Mouse (Mus musculus): ENCODE measurements around the gene Tdrd5. TPM values are rescaled to one million over a fixed set of nuclear protein-coding genes. Genes with fewer than 3 reads are reported as not detected.

Gene Tdrd5
- polyA plus RNA-seq (2014; fragmentation: Illumina TruSeq; extraction: RNeasy Lipid Tissue Mini Kit (QIAGEN cat#74804); ENCODE audit: low read depth, low replicate concordance): 1.6 TPM

DNA sequence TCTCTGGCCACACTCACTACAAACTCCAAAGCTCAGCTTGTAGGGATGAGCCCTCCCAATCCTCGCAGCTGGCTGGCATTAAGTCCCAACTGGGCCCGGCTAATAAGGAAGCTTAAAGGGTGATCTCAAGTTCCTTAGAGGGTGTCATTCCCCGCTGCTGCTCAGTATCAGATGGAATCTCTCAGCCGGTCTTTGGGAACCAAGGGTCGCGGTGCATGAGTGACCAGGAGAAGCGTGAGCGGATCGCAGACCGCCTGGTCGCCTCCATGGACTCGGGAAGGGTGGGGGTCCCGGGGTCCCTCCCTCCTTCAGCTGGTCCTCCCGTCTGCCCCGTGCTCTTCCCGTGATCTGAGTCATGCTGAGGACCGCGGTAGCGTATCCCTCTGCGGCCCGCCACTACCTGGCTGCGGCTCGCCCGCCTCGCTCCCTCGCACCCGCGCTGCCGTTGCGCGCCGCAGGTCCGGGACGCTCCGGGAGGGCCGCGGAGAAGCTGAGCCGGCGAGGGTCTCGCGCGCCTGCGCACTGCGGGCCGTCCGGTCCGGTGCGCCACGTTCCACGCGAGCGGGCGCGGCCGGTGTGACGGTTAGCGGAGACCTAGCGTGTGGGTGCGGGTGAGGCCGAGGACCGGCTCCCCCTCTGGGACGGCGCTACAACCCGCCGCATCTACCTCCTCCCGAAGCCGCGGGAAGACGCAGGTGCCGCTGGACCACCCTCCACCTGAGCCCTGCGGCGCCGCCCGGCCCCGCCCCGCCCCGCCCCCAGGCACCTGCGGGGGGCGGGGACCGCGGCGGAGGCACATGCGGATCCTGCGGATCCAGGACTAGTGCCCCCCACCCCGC is at the start of gene Tdrd5:
Gene Tdrd5 (minus strand): TSS at position 754 of the 839 bp plus-strand sequence.

DNA sequence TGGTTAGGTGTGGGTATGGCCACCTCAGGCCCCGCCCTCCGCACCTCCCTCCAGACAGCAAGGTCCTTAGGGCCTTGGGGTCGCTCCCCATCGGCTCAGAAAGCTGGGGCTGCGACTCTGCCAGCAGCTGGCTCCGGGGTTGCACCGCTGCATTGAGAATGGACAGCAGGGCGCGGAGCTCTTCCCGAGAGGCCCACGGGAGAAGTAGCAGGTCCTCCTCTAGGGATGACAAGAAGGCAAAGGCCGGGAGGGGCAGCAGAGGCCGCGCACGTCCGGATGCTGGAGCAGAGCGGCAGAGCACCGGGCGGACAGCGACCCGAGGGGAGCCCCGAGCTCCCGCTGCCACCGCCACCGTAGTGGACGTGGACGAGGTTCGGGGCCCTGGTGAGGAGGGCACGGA is 7.2 kb upstream of the Tdrd5 start, which contains the start of gene Nphs2:
Gene Nphs2 (plus strand): TSS at position 98 of the 400 bp plus-strand sequence.

Other genes with a start within 250 kb of the Tdrd5 start
- not detected for gene Fam163a, start 98.6 kb downstream of the Tdrd5 start, polyA plus RNA-seq (2014; fragmentation: Illumina TruSeq; extraction: RNeasy Lipid Tissue Mini Kit (QIAGEN cat#74804); ENCODE audit: low read depth, low replicate concordance)
- 0.09 TPM for gene Nphs2, start 7.1 kb upstream of the Tdrd5 start, polyA plus RNA-seq (2014; fragmentation: Illumina TruSeq; extraction: RNeasy Lipid Tissue Mini Kit (QIAGEN cat#74804); ENCODE audit: low read depth, low replicate concordance)
- gene Gm2000, start 62.4 kb upstream of the Tdrd5 start, polyA plus RNA-seq (2014; fragmentation: Illumina TruSeq; extraction: RNeasy Lipid Tissue Mini Kit (QIAGEN cat#74804); ENCODE audit: low read depth, low replicate concordance): 271 TPM
- 5.6 TPM for gene Axdnd1, start 117.5 kb upstream of the Tdrd5 start, polyA plus RNA-seq (2014; fragmentation: Illumina TruSeq; extraction: RNeasy Lipid Tissue Mini Kit (QIAGEN cat#74804); ENCODE audit: low read depth, low replicate concordance)
- 12.8 TPM for gene Soat1, start 170.7 kb upstream of the Tdrd5 start, polyA plus RNA-seq (2014; fragmentation: Illumina TruSeq; extraction: RNeasy Lipid Tissue Mini Kit (QIAGEN cat#74804); ENCODE audit: low read depth, low replicate concordance)
- gene Gm10031, start 220.3 kb upstream of the Tdrd5 start, polyA plus RNA-seq (2014; fragmentation: Illumina TruSeq; extraction: RNeasy Lipid Tissue Mini Kit (QIAGEN cat#74804); ENCODE audit: low read depth, low replicate concordance): 3.6 TPM